Mouse (Mus musculus) embryonic facial prominence, embryonic 13.5 days (tissue): ENCODE measurements around the gene Dntt. TPM values are rescaled to one million over a fixed set of nuclear protein-coding genes. Genes with fewer than 3 reads are reported as not detected.

Experiments used
- ATAC-seq: fragments of 200-750 bp; cut with Nextera tagmentation; 2 replicates; pipeline ENCODE4 v1.8.0; 2017; ENCODE audit warnings: low read depth; ENCODE audit not compliant: insufficient number of reproducible peaks, insufficient read depth, low FRiP score, low TSS enrichment
- H3K27ac ChIP-seq: fragments of 300-500 bp; sonication (generic); 2 replicates; pipeline ENCODE4 v1.5.1; 2015; ENCODE audit warnings: moderate library complexity, mild to moderate bottlenecking, inconsistent platforms
- H3K27me3 ChIP-seq: fragments of 300-500 bp; sonication (generic); 2 replicates; pipeline ENCODE4 v1.6.1; 2015; ENCODE audit warnings: mild to moderate bottlenecking, inconsistent platforms
- H3K36me3 ChIP-seq: fragments of 300-500 bp; sonication (generic); 2 replicates; pipeline ENCODE4 v1.6.1; 2015; ENCODE audit warnings: mild to moderate bottlenecking, inconsistent platforms
- H3K4me1 ChIP-seq: fragments of 300-500 bp; sonication (generic); 2 replicates; pipeline ENCODE4 v1.6.1; 2015; ENCODE audit warnings: inconsistent platforms
- H3K4me2 ChIP-seq: fragments of 300-500 bp; sonication (generic); 2 replicates; pipeline ENCODE4 v1.6.1; 2015; ENCODE audit warnings: moderate library complexity, mild to moderate bottlenecking, inconsistent platforms
- H3K4me3 ChIP-seq: fragments of 300-500 bp; sonication (generic); 2 replicates; pipeline ENCODE4 v1.5.1; 2015; ENCODE audit warnings: mild to moderate bottlenecking, inconsistent platforms
- H3K9ac ChIP-seq: fragments of 300-500 bp; sonication (generic); 2 replicates; pipeline ENCODE4 v1.6.1; 2015; ENCODE audit warnings: mild to moderate bottlenecking, inconsistent platforms
- H3K9me3 ChIP-seq: fragments of 300-500 bp; sonication (generic); 2 replicates; pipeline ENCODE4 v1.6.1; 2016; ENCODE audit warnings: inconsistent platforms
- WGBS: fragments of 180-500 bp; shearing (Covaris S2); methylation state at CpG from one replicate; pipeline ENCODE4 v1.1.7; 2015; ENCODE audit warnings: mixed read lengths; 5-methylcytosine and 5-hydroxymethylcytosine counted together
- polyA plus RNA-seq: library from polyadenylated mRNA; unstranded; fragments of >200 nt; fragmentation: Nextera tagmentation; extraction: Ambion mirVana; gene quantifications from 2 replicates; pipeline ENCODE4 v1.2.1, GENCODE M21; 2015

The Dntt gene
- polyA plus RNA-seq, 1 experiment from 2014 or later: not detected

- no peaks in the 10 kb centered on the region for H3K4me1 ChIP-seq
- no peak for ATAC-seq
- H3K27ac ChIP-seq: no peak overlapping the region
- H3K36me3 ChIP-seq: no peaks in the 10 kb centered on the region
- H3K4me2 ChIP-seq: no peak overlapping the region
- no peaks in the 10 kb centered on the region for H3K9me3 ChIP-seq
- H3K27me3 ChIP-seq: no peaks in the 10 kb centered on the region
- H3K4me3 ChIP-seq: no peak overlapping the region
- H3K9ac ChIP-seq: no peak overlapping the region
- 87% methylated on average over 7 of the region's 7 CpGs for WGBS
These were observed 10.0 kb downstream of the Dntt start for GRCm38 (mm10) chr19:41039110-41039509.

GRCm38 (mm10) chr19:41045091-41045770, 16.2 kb downstream of the Dntt start:
- H3K27me3 ChIP-seq: no peaks in the 10 kb centered on the region
- no peak overlapping the region for H3K9ac ChIP-seq
- no peak overlapping the region for H3K4me2 ChIP-seq
- ATAC-seq: no peak
- H3K27ac ChIP-seq: no peak overlapping the region
- H3K36me3 ChIP-seq: no peaks in the 10 kb centered on the region
- no peaks in the 10 kb centered on the region for H3K4me1 ChIP-seq
- no peak overlapping the region for H3K4me3 ChIP-seq
- H3K9me3 ChIP-seq: no peaks in the 10 kb centered on the region
- WGBS: 52% methylated on average over 10 of the region's 10 CpGs

- no peaks in the 10 kb centered on the region for H3K9me3 ChIP-seq
- H3K4me1 ChIP-seq: no peaks in the 10 kb centered on the region
- WGBS: 85% methylated on average over 9 of the region's 9 CpGs
- no peak for ATAC-seq
- H3K9ac ChIP-seq: no peak overlapping the region
- no peaks in the 10 kb centered on the region for H3K36me3 ChIP-seq
- H3K4me2 ChIP-seq: no peak overlapping the region
- no peaks in the 10 kb centered on the region for H3K27me3 ChIP-seq
- no peak overlapping the region for H3K4me3 ChIP-seq
- no peak overlapping the region for H3K27ac ChIP-seq
These were observed 18.5 kb downstream of the Dntt start for GRCm38 (mm10) chr19:41047437-41048186.

- no peak for ATAC-seq
- Histone ChIP-seq H3K4me2 (no peak overlapping the region), H3K9ac (no peak overlapping the region), H3K4me1 (no peaks in the 10 kb centered on the region), H3K4me3 (no peak overlapping the region), H3K27me3 (no peaks in the 10 kb centered on the region), H3K27ac (no peak overlapping the region), H3K36me3 (no peaks in the 10 kb centered on the region), H3K9me3 (no peaks in the 10 kb centered on the region)
- WGBS: 92% methylated on average over 3 of the region's 3 CpGs
These were observed 19.1 kb downstream of the Dntt start for GRCm38 (mm10) chr19:41048187-41048559.

GRCm38 (mm10) chr19:41051714-41052113, 22.6 kb downstream of the Dntt start:
- Histone ChIP-seq H3K4me1 (no peaks in the 10 kb centered on the region), H3K4me2 (no peak overlapping the region), H3K36me3 (no peaks in the 10 kb centered on the region), H3K9me3 (no peaks in the 10 kb centered on the region), H3K9ac (no peak overlapping the region), H3K27ac (no peak overlapping the region), H3K27me3 (no peaks in the 10 kb centered on the region), H3K4me3 (no peak overlapping the region)
- no peak for ATAC-seq
- 83% methylated on average over 1 of the region's 1 CpGs for WGBS

- H3K4me1 ChIP-seq: no peaks in the 10 kb centered on the region
- no peaks in the 10 kb centered on the region for H3K36me3 ChIP-seq
- no peaks in the 10 kb centered on the region for H3K27me3 ChIP-seq
- no peak overlapping the region for H3K9ac ChIP-seq
- 64% methylated on average over 5 of the region's 5 CpGs for whole genome bisulfite sequencing
- no peak overlapping the region for H3K4me3 ChIP-seq
- H3K27ac ChIP-seq: no peak overlapping the region
- no peak for ATAC-seq
- no peaks in the 10 kb centered on the region for H3K9me3 ChIP-seq
- H3K4me2 ChIP-seq: no peak overlapping the region
These were observed 23.2 kb downstream of the Dntt start for GRCm38 (mm10) chr19:41052247-41052646.

GRCm38 (mm10) chr19:41053530-41053929, 24.5 kb downstream of the Dntt start:
- Histone ChIP-seq H3K4me1 (no peaks in the 10 kb centered on the region), H3K4me3 (no peak overlapping the region), H3K27ac (no peak overlapping the region), H3K9ac (no peak overlapping the region), H3K9me3 (no peaks in the 10 kb centered on the region), H3K27me3 (no peaks in the 10 kb centered on the region), H3K4me2 (no peak overlapping the region), H3K36me3 (no peaks in the 10 kb centered on the region)
- 37% methylated on average over 10 of the region's 10 CpGs for WGBS
- no peak for ATAC-seq

GRCm38 (mm10) chr19:41054702-41055101, 25.6 kb downstream of the Dntt start:
- no peak for ATAC-seq
- 62% methylated on average over 4 of the region's 4 CpGs for WGBS
- H3K4me2 ChIP-seq: no peak overlapping the region

GRCm38 (mm10) chr19:41071500-41071899, 42.4 kb downstream of the Dntt start:
- H3K27ac ChIP-seq: no peak overlapping the region
- H3K4me1 ChIP-seq: no peaks in the 10 kb centered on the region
- H3K9me3 ChIP-seq: no peaks in the 10 kb centered on the region
- H3K4me2 ChIP-seq: no peak overlapping the region
- no peak overlapping the region for H3K9ac ChIP-seq
- 5% methylated on average over 8 of the region's 8 CpGs for WGBS
- H3K36me3 ChIP-seq: no peaks in the 10 kb centered on the region
- no peak overlapping the region for H3K4me3 ChIP-seq
- no peak for ATAC-seq
- 0 out of 2 replicates have a peak, but pooled peaks cover 3% of the 10 kb centered on the region for H3K27me3 ChIP-seq

More at GRCm38 (mm10) chr19:41054702-41055101, 25.6 kb downstream of the Dntt start:
- Histone ChIP-seq H3K4me3 (no peak overlapping the region), H3K36me3 (no peaks in the 10 kb centered on the region), H3K27me3 (no peaks in the 10 kb centered on the region), H3K4me1 (no peaks in the 10 kb centered on the region), H3K9ac (no peak overlapping the region), H3K9me3 (no peaks in the 10 kb centered on the region), H3K27ac (no peak overlapping the region)

- Histone ChIP-seq H3K27me3 (0 out of 2 replicates have a peak, but pooled peaks cover 3% of the 10 kb centered on the region), H3K36me3 (no peaks in the 10 kb centered on the region), H3K9me3 (no peaks in the 10 kb centered on the region), H3K4me2 (no peak overlapping the region), H3K4me1 (no peaks in the 10 kb centered on the region), H3K27ac (no peak overlapping the region), H3K9ac (no peak overlapping the region), H3K4me3 (no peak overlapping the region)
- no peak for ATAC-seq
- 90% methylated on average over 14 of the region's 14 CpGs for WGBS
These were observed 44.8 kb downstream of the Dntt start for GRCm38 (mm10) chr19:41073746-41074455.

GRCm38 (mm10) chr19:41076906-41077305, 47.8 kb downstream of the Dntt start, which contains the start of gene Opalin:
TSS of gene Opalin (minus strand) at chr19:41077113.
- no peaks in the 10 kb centered on the region for H3K4me1 ChIP-seq
- H3K36me3 ChIP-seq: no peaks in the 10 kb centered on the region
- H3K27ac ChIP-seq: no peak within 1 kb of the TSS
- WGBS: 81% methylated on average over 3 of the region's 3 CpGs
- H3K4me3 ChIP-seq: no peak within 1 kb of the TSS
- no peak within 1 kb of the TSS for H3K9ac ChIP-seq
- H3K9me3 ChIP-seq: no peaks in the 10 kb centered on the region
- H3K27me3 ChIP-seq: 0 out of 2 replicates have a peak, but pooled peaks cover 3% of the 10 kb centered on the region
- no peak within 1 kb of the TSS for H3K4me2 ChIP-seq
- no peak for ATAC-seq
